Mouse (Mus musculus): ENCODE measurements around the gene Khnyn.

The Khnyn gene

GRCm38 (mm10) chr14:55918240-55919082, 33.7 kb downstream of the Khnyn start:
- DNase-seq (ENCODE audit: low spot score), result peak; percentile 85

DNA sequence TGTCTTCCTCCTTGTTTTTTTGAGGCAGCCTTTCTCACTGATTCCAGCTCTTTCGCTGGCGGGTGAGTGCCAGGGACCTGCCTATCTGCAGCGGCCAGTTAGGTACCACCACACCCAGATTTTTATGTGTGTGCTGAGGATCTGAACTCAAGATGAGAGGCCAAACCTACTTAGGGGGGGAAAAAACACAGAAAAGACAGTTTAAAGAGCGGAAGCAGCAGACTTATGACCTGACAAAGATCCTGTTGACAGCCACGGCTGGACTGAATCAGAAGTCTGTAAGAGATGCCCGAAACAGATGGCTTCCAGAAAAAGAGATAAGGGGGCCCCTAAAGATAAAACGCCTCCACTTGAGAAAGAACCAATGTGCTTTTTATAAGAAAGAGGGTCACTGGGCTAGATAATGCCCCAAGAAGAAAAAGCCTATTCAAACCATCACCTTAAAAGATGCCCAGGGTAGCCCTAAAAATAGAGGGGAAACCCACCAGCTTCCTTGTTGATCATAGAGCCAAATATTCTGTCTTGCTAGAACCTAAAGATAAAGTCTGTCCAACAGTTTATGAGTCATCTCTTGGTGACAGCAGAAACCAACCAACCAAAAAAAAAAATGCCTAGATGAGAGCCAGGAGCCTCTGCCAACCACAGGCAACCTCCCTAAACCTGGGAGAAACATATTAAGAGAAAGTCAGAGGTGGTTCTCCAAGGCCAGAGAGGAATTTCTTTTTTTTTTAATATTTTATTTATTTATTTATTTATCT, 37.9 kb downstream of the Khnyn start:
- DNase-seq (ENCODE audit: low spot score), result peak; percentile 50

DNA sequence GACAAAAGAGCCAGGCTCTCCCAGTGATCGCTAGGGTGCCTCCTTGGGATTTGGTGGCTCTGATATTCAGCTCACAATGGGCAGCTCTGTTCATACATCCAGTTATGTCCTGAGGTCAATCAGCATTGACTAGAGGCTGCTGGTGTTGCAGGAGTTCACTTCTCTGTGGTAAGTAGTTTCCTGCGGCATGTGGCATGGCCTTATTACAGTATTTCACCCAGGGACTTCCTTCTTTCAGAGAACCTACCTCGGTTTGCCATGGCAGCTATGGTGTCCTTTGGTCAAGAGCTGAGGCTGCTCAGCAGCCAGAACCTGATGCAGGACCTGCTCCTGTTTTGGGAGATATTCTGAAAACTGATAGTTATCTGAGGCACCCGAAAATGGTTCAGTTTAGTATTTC, 42.1 kb downstream of the Khnyn start:
- no peak for DNase-seq (ENCODE audit: low spot score)

DNA sequence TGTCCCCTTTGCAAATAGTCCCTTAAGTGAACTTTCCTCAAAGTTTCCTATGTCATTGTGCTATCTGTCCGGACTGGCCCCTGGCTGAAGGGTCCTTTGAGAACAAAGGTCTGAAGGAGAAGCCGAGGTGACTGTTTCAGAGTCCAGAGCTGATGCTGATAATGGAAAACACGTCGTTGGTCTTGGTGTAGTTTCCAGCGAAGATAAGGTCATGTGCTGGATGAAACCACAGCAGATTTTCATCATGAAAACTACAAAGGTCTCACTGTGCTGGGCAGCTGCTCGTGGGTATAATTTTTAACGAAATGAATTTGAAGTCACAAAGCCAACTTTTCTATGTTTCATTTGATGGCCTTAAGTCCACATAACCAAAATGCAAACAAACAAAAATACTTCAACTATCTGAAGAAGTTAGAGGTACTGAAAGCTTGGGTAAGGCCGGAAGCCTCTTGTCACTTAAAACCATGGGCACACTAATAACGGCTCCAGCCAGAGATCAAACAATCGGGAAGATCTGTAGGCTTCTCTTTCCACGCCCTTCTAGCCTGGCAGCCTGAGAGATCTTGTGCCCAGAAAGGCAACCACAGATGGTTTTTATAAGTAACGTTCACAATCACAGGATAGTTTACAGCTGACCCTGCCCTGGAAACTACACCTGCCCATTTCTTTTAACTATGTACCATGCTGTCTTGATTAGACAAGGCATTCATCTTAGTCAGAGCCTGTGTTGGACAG, 44.7 kb downstream of the Khnyn start:
- no peak for DNase-seq (ENCODE audit: low spot score)

DNA sequence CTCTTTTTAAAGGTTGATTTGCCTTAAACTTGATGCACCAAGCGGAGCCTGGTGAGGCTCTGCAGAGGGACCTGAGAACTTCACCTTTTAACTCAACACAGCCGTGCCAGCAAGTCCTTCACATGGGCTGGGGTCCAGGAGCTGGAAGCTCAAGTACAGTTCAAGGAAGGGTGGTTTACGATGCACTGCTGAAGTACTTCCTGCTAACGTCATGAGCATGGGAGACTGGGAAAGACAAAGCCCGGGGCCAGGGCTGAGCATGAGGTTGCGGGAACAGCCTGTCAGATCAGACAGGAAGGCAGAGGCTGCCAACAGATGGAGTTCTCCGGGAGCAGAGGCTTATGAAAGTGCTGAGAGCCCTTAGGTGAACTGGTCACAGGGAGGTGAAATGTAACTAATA, 48.8 kb downstream of the Khnyn start:
- no peak for DNase-seq (ENCODE audit: low spot score)

DNA sequence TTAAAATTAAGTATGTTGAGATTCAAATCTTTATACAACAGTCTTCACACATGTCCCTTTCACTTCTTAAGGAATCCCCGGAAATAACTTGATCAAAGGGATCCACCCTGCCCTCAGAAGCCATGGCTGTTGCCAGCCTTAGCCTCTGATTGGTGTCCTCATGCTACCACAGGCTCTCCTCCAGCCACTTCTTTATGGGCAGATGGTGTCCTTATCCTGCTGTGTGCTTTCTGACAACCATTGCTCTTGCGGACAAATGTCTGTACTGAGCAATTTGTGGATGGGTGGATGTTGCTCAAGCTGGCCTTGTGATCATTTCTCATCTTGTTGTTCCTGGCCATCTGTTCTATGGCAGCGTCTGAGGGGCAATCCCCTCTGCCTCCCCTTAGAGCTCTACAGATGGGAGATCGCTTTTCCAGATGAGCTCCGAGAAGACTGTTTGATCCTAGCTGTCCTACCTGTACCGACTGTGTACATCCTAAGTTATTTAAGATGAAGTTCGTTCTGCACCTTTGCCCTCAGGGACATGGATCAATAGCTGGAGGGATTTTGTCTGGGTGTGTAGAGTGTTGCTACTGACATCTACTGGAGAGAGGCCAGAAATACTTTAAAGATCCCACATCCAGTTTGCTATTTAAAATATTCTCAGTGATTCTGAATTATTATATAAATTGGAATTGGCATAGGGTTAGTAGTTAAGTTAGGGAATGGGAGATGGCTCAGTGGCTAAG, 55.5 kb downstream of the Khnyn start:
- no peak for DNase-seq (ENCODE audit: low spot score)

DNA sequence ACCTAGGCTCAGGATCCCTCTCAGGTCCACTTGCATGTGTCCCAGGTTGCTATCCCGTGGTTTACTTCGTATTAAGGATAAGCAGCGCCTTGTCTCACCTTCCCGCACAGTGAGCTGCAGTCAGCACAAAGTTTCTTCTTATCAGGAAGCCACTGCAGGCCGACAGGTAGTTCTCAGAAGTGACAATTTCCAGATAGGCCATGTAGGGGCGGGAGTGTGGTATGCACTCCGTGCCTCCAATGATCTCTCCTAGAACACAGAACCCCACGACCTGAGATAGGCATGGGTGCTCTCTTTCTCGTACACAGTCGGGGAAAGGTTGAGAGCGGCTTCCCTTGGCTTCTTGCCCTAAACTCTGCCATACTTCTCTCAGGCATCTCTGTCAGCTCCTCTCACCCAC, 58.9 kb downstream of the Khnyn start:
- DNase-seq (ENCODE audit: low spot score), result no peak

DNA sequence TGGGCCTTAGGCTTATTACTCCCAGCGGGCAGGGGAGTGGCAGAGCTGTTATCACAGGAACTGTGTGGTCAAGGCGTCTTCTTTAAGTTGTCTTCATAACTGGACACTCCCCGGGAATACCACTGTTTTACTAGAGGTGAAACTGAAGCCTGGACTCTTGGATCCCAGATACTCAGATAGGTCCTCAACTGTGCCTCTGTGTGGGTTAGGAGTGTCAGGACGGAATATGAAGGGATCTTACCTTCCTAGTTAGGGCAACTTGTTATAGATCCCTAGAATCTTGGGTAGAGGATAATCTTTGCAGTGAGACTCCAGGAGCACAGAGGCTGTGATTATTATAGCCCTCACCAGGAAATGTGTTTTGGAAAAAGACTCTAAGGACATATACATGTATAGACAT, 59.8 kb downstream of the Khnyn start, which contains the start of gene Cma1:
Gene Cma1, minus strand, starts transcription at position 101 of the 400 bp plus-strand sequence.
- no peak for DNase-seq (ENCODE audit: low spot score)

DNA sequence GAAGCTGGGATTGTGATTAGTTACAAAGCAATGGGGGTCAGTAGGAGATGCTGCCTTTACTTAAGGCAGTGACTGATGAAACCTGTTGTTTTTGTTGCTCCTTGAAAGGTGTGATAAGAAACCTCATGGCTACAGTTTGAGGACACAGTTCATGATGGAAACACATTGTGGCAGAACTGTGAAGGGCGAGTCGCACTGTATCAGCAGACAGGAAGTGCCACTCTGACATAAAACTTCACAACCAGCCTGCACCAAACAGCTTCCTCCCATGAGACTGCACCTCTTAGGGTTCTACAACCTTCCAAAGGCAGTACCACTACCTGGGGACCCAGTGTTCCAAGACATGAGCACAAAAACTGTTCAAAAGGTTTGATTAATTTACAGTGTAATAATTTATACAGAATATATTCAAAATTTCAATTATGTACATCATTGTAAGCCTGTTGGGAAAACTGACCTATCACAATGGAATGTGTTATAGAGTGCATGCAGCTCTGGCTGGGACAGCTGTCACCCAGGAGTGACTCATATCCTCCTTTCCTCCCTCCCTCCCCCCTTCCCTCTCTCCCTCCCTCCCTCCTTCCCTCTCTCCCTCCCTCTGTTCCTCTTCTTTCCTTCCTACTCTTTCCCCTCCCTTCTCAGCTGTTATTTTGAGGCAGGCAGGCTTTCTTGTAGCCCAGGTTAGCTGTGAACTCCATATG, 61.7 kb downstream of the Khnyn start:
- peak; percentile 33 for DNase-seq (ENCODE audit: low spot score)
